Mouse (Mus musculus): ENCODE measurements around the gene Atp7b.
A peak's percentile ranks its signal among the peaks of the same experiment; 100 is the strongest.

Atp7b gene

DNA sequence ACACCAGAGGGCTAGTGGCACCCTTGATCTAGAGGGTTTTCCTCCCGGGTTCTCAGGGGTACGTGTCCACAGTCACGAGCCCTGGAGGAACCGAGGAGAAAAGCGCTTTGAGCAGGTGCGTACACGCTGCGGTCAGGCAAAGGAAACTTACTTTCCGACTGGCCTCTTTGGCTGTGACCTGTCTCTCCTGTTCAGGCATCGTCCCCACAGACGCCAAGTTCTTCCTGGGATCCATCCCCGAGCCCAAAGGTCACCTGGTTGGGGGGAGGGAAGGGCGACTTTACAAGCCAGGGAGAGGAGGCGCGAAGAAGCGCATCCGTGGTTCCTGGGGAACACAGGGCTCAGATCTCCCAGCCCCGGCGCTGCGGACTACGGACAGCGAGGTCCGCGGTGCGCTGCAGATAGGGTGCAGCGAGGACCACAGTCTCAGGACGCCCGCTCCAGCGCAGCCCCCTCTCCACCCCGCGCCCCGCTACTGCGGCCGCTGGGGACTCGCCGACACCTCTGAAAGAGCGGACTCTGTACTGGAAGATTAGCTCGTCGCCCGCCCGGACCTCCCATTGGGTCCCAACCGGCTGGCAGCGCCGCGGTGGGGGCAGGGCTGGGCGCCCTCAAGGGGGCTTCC, at the start of gene Atp7b:
Atp7b (minus strand) TSS at position 485 of the 625 bp plus-strand sequence.
- no peak for DNase-seq

DNA sequence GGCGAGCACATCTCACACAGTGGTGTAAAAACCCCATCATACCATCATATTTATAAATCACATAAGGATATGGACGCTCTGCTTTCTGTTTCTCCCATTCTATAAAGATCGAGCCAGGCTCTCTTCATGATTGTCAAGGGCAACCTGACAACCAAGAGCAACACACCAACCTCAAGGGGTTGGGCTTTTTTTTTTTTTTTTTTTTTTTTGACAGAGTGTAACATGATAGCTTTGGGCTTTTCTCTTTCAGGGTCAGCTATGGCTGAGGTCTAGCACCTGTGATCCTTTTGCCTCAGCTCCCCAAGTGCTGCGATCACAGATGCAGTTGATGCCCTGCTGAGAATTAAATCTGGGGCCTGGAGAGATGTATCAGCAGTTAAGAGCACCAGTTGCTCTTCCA, 46.9 kb upstream of the Atp7b start:
- no peak for DNase-seq

DNA sequence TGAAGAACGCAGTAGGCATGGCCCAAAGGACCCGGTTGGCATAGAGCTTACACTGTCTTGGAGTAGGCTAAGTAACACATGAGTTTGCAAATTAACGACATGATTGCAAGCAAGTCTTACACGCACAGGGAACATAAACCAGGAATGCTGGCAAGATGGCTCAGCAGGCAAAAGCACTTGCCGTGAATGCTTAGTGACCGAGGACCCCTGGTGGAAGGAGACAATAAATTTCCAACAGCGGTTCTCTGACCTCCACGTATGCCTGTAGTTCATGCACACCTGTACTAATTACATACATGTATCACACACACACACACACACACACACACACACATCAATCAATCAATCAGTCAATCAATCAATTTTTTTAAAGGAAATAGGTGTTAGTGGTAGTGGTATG, 31.5 kb upstream of the Atp7b start:
- peak; percentile 7 to 22 for DNase-seq

DNA sequence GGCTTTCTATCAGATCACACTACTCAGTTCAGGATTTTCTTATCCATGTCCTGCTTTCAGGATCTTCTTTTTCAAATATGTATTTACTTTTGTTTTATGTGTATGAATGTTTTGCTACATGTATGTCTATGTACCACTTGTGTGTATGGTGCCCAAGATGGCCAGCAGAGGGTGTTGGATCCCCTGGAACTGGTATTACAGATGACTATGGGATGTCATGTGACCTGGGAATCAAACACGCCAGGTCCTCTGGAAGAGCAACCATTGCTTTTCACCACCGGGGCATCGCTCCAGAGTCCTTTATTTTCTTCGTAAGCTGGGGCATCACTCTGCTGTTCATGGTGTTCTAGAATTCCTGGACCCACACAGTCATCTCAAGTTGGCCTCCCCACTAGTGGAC, 29.1 kb upstream of the Atp7b start:
- DNase-seq = no peak

DNA sequence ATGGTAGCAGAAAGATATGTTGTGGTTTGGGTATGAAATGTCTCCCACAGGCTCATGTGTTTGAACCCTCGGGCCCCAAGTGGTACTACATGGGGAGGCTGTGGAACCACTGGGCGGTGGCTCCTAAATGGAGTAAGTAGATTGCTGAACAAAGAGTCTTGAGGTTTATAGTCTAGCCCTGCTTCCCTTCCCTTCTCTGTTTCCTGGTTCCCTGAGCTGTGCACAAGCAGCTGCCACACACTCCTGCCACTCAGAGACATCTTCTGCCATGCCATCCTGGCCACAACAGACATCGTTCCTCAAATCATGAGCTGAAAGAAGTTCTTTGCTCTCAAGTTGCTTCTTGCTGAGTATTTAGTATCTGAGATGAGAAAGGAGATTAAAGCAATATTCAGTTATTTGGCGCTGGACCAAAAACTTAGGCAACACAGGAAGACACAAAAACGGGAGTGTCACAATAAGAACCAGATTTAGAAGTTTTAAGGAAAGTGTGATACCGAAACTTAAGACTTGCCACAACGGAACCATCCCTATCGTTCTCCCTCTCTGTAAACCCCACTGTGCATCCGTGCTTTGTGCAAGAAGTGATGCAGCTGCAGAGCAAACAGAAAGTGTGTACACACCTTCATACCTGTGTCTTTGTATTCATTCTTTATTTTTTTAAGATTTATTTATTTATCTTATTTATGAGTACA, 19.4 kb upstream of the Atp7b start:
- DNase-seq = no peak

GRCm38 (mm10) chr8:22061126-22061525, 1.0 kb upstream of the Atp7b start:
- no peak for DNase-seq

- DNase-seq = peak; percentile 98 to 99
Measured at GRCm38 (mm10) chr8:22060446-22060889, 363 bp upstream of the Atp7b start, which contains the start of gene Alg11. TSS of gene Alg11 (plus strand) at chr8:22060721.

DNA sequence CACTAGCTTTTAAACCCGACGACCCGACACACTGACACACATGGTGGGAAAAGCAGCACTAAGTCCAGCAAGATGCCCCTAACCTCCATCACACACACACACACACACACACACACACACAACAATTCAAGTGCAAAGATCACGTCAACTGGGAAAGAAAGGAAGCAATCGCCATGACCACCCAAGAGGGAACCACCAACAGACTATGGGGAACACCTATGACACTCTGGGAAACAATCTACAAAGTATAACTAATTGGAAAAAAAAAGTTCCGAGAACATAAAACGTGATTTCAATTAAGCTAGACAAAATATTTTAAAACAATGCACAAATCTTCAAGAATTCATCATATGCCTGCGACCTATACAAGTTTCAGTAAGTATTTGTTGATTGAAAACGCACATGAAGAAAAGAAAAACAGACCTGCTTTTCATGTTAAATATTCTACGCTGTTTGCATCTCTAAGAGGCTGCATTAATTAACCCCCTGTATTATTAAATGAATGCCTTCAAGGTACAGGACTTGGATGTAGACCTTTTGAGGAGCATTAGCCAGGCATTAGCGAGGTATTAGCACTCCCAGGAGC, 859 bp downstream of the Atp7b start:
- no peak for DNase-seq

DNA sequence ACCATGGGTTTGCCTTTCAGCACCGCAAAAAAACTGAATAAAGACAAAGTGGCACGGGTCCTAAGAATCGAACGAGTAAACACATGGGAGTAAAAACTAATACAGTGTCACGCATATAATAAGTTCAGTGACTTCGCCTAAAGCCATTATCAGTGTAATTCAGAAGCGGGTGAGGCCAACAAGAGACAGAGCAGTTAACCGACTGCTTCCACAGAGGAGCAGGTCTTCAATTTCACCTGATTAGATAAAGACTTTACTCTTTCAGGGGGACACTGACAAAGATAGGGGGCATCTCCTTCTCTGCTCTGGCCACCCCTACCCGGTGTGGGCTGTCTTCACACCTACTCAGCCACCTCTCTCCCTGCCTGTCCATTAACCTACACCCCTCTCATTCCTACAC, 1.7 kb downstream of the Atp7b start:
- no peak for DNase-seq

DNA sequence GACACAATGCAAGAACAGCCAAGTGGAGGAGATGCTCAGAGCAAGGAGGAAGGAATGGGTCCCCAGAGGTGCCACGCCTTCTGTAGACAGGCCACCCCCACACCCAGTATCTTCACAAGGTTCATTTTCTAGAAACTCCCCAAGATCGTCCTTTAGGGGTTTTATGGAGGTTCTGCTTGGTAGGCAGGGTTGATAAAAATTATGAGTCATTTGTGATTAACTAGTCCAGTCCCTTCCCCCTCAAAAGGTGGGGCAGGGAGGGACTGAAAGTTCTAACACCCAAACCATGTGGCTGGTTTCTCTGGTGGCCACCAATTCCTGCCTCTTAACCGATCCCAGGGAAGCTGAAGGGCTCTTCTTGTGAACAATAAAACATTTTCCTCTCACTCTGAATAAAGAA, 3.3 kb downstream of the Atp7b start:
- no peak for DNase-seq

- no peak for DNase-seq
Measured at GRCm38 (mm10) chr8:22055492-22055877, 4.6 kb downstream of the Atp7b start.

GRCm38 (mm10) chr8:22054674-22055491, 5.2 kb downstream of the Atp7b start:
- DNase-seq = no peak

DNA sequence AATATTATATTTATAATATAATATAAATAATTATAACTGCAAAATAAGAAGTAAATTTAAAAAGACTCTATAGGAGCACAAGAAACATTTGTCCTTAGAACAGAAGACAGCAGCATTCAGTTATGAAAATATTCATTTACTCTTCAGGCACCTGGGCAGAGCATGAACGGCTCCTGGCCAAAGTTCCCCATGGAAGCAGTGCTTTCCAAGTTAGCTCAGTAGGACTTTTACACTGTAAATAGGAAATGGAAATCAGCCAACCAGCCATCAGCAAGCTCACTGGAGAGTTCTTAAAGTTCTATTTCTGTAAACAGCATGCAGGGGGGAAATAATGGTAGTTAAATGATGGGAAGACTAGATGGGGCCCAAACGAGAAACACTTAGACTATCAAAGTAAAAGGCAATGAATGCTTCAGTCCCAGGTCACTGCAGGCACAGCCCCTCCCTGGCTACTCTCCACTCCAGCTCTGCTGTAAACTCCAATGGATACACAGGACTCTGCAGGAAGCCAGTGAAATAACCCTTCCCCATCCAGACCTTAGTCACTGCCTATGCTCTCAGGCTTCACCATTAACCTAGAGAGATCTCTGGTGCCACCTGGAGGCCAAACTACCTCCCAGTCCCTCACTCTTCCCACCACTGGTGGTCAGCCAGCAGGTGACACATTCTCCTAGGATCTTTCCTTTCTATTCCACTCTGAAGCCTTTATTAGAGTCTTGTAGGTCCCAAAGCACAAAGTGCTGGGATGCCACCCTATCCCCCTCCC, 12.2 kb downstream of the Atp7b start:
- DNase-seq = peak; percentile 77 to 78

GRCm38 (mm10) chr8:22043706-22044105, 16.4 kb downstream of the Atp7b start:
- DNase-seq = no peak

DNA sequence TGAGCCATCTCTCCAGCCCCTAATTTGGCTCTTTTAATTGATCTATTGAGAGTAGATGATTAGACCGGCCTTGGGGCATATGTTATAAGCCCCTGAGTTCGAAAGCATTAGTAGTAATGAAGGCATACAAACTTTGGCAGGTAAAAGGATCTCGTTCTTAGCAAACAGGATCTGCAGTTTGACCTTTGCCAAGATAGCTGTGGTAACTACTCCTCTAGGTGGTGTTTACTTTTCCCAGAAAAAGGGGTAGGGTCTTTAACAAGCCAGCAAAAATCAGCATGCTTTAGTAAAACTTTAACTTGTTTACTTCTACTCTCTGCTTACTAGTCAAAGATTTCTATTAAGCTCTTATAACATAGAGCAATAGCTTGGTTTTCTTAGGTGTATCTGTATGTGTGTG, 17.6 kb downstream of the Atp7b start:
- DNase-seq = no peak

DNA sequence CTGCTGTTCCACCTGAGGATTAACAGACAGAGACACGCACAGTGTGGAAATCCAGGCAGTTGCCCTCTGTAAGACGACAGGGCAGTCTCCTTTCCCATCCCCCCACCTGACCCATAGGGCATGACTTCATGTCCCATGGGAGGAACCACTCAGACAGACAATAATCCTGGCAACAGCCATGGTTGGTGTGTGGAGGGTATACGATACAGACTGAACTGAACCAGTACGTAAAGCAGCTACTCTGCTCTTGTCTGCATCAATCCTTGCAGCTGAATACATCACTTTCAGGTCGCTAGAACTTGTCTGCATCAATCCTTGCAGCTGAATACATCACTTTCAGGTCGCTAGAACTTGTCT, 20.0 kb downstream of the Atp7b start:
- no peak for DNase-seq

GRCm38 (mm10) chr8:22039468-22040152, 20.5 kb downstream of the Atp7b start:
- DNase-seq = no peak

GRCm38 (mm10) chr8:22037022-22037421, 23.1 kb downstream of the Atp7b start:
- no peak for DNase-seq

DNA sequence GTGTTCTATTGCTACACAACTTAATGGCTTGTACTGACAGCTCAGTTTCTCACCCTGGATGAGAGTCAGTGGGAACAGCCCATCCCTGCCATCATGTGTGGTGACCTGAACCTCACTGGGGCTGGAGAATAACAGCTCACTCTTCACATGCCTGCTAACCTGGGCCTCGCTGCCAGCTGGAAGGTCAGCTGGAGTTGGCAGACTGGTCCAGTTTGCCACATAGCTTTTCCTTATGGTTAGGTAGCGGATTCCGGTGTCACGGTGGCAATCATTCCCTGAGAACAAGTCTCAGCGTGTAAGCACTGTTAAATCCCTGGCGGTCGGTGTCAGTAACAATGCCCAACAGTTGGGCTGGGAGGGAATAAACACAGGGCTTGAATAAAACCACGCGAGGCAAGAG, 24.0 kb downstream of the Atp7b start:
- DNase-seq = no peak

- no peak for DNase-seq
Measured at GRCm38 (mm10) chr8:22030990-22031389, 29.1 kb downstream of the Atp7b start.

DNA sequence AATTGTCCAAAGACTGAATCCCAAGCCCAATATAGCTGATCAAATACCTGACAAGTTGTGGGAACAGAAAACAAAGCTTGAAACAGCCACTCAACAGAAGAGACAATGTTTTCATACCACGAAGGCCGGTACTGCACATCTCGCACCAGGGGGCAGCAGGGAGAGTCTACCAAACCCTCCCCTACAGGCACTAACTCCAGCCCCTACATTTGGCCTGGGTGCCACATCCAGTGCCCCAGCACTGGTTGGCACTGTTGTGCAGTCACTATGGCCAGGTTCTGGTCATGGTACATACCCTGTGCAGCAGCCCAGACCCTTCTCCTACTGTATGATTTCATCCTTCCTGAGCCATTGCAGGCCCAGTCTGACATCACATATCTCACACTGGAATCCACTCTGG, 31.1 kb downstream of the Atp7b start:
- peak in 1 of 2 experiments; percentile 6 for DNase-seq

- DNase-seq = no peak
Measured at GRCm38 (mm10) chr8:22025241-22025640, 34.9 kb downstream of the Atp7b start.
